Mouse (Mus musculus) liver, embryonic 14.5 days (tissue): ENCODE results near the gene Tns3.

Experiments
- CTCF ChIP-seq: IDR thresholded peaks from 2 replicates; pipeline ENCODE4 v1.5.1; 2016; ENCODE audit warnings: antibody characterized with exemption, low read depth, control low read depth
- EP300 ChIP-seq: IDR thresholded peaks from 2 replicates; pipeline ENCODE4 v1.6.1; 2016; ENCODE audit warnings: antibody characterized with exemption, low read depth

DNA sequence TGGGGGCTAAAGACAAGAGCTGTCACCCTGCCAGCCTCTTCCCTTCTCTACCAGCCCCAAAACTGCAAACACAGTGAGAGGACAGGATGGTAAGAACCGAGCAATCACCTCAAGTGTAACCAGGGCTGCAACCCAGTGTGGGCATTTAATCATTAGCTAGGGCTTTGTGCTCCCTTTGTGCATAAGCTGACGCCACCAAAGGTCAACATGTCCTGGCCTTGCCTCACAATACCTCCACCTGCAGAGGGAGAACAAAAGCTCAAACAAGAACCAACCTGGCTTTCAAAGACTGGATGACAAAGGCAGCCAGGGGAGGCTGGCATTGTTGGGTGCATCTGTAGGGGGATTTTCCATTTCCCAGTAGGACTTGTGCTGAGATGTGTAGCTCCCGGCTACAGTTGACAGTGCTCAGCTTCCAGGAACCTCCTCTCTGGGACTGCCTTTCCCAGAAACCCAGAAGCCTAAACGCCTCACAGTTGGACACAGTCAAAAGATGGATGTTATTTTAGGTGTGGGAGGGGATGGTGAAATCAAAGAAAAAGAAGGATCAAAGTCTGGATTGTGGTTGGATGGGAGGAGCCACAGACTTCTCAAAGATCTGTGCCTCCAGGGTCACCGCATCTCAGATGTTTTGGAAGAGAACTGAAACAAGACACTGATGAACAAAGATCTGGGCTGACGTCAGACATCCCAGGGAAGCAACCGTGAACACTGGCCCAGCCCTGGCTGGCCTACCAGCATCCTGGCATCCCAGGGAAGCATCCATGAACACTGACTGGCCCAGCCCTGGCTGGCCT, 94.9 kb downstream of the Tns3 start:
- TF ChIP-seq CTCF = no peak
- no peak for TF ChIP-seq EP300
